Mouse (Mus musculus): ENCODE results near the gene Orc1.

DNA sequence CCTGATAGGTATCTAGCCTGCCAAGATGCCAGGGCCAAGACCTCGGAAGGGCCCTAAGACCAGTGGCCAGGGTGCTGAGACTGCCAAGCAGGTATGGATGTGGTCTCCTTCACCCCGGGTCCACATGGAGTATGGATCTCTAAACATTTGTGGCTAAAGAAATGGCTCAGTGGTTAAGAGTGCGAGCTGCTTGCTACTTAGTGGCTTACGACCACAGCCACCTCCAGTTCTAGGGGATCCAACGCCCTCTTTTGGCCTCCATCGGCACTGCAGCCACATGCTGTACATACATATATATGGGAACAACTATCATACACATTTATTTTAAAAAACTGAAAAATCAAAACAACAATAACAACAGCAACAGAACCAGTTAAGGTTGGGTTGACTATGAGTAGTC, 42.3 kb downstream of the Orc1 start:
- no peak for TF ChIP-seq CHD2 (IDR thresholded peaks at IDR 0.05; ENCODE audit: low read depth, low read length)
- no peak for TF ChIP-seq MAFK (IDR thresholded peaks at IDR 0.05; ENCODE audit: insufficient read depth, low read depth, low read length)
- no peak for TF ChIP-seq ZNF384 (IDR thresholded peaks at IDR 0.05; ENCODE audit: low read depth, low read length)

All from ES-E14 (cell line).